Comparison of ENCODE assay signal across 29 mouse cellular contexts in genomic region chr4:106286958-106287743, GRCm38 (mm10). TPM values are rescaled to one million over a fixed set of nuclear protein-coding genes. Genes with fewer than 3 reads are reported as not detected.
DNase-seq lines count a peak whose midpoint lies in the region; ATAC-seq and TF ChIP-seq lines count a peak whose summit lies in the region.
"Had no signal": no experiment of that assay in that cellular context is flagged by ENCODE, and none has a peak within 500 bp of the region (broad histone marks: within the 10 kb centered on the region; RNA-seq: fewer than 3 reads in every experiment).

No protein-coding gene starts in this region.

- H3K4me3 ChIP-seq in heart, embryonic 14.5 days (ENCODE audit: control insufficient read depth in 1 of 2, insufficient read depth in 1 of 2, low read depth in 1 of 2, low read length in 2 of 2): no peak overlapping the region
- no peak overlapping the region for H3K4me3 ChIP-seq in heart, embryonic 10.5 days
- no peak overlapping the region for H3K4me3 ChIP-seq in midbrain, embryonic 11.5 days (ENCODE audit: low read depth, low read length)
- no peak overlapping the region for H3K4me3 ChIP-seq in midbrain, embryonic 10.5 days
- H3K4me3 ChIP-seq in stomach, postnatal 0 days (ENCODE audit: low read depth, low read length): no peak overlapping the region
- H3K4me3 ChIP-seq: embryonic facial prominence, embryonic 10.5 days; embryonic facial prominence, embryonic 13.5 days; erythroblast, embryonic 14.5 days; forebrain, embryonic 12.5 days; forebrain, embryonic 15.5 days; heart, embryonic 15.5 days had no signal

- no peak overlapping the region for H3K4me2 ChIP-seq in heart, embryonic 14.5 days (ENCODE audit: low read length)
- no peak overlapping the region for H3K4me2 ChIP-seq in midbrain, embryonic 11.5 days
- no peak overlapping the region for H3K4me2 ChIP-seq in stomach, postnatal 0 days (replicated peaks; ENCODE audit: low read depth)
- H3K4me2 ChIP-seq: embryonic facial prominence, embryonic 13.5 days; forebrain, embryonic 12.5 days; forebrain, embryonic 15.5 days; heart, embryonic 15.5 days; hindbrain, embryonic 14.5 days had no signal

- peaks cover 8 to 9% of the 10 kb centered on the region in 2 experiments; a peak in 3 of 4 replicates for H3K4me1 ChIP-seq in heart, embryonic 14.5 days (ENCODE audit: control insufficient read depth in 2 of 2, insufficient read depth in 2 of 2, low read length in 2 of 2)
- H3K4me1 ChIP-seq in heart, embryonic 10.5 days: peaks cover 10% of the 10 kb centered on the region
- no peaks in the 10 kb centered on the region for H3K4me1 ChIP-seq in midbrain, embryonic 11.5 days (ENCODE audit: control insufficient read depth, insufficient read depth, low read length)
- H3K4me1 ChIP-seq in midbrain, embryonic 10.5 days: no peaks in the 10 kb centered on the region
- H3K4me1 ChIP-seq in stomach, postnatal 0 days (replicated peaks; ENCODE audit: control insufficient read depth, insufficient read depth): no peaks in the 10 kb centered on the region
- H3K4me1 ChIP-seq: forebrain, embryonic 12.5 days; forebrain, embryonic 15.5 days had no signal

- 0 out of 2 replicates have a peak, but pooled peaks cover 2% of the 10 kb centered on the region for H3K9me3 ChIP-seq in heart, embryonic 14.5 days (ENCODE audit: control insufficient read depth, low read length)
- no peaks in the 10 kb centered on the region for H3K9me3 ChIP-seq in heart, embryonic 10.5 days
- no peaks in the 10 kb centered on the region for H3K9me3 ChIP-seq in midbrain, embryonic 11.5 days (ENCODE audit: control insufficient read depth, low read length)
- H3K9me3 ChIP-seq in midbrain, embryonic 10.5 days (replicated peaks): no peaks in the 10 kb centered on the region; the same call in 1 of the 2 replicates
- no peaks in the 10 kb centered on the region for H3K9me3 ChIP-seq in stomach, postnatal 0 days (ENCODE audit: control insufficient read depth, low read length)
- H3K9me3 ChIP-seq: embryonic facial prominence, embryonic 10.5 days; embryonic facial prominence, embryonic 13.5 days; forebrain, embryonic 15.5 days; heart, embryonic 15.5 days had no signal

- H3K9ac ChIP-seq in heart, embryonic 14.5 days (ENCODE audit: low read length): no peak overlapping the region
- no peak overlapping the region for H3K9ac ChIP-seq in midbrain, embryonic 11.5 days (ENCODE audit: low read length)
- no peak overlapping the region for H3K9ac ChIP-seq in stomach, postnatal 0 days (ENCODE audit: low read length)
- H3K9ac ChIP-seq: embryonic facial prominence, embryonic 13.5 days; forebrain, embryonic 12.5 days; forebrain, embryonic 15.5 days; heart, embryonic 15.5 days; hindbrain, embryonic 14.5 days had no signal

- DNase-seq in heart, adult 11 months: peak; percentile 89
- DNase-seq in heart, postnatal 4 days: no peak
- no peak for DNase-seq in heart, embryonic 10.5 days (ENCODE audit: low spot score)
- DNase-seq in midbrain, embryonic 11.5 days (ENCODE audit: low spot score, missing footprints): peak; percentile 51
- no peak for DNase-seq in midbrain, embryonic 10.5 days (ENCODE audit: low spot score)
- peak; percentile 38 for DNase-seq in stomach, postnatal 0 days (ENCODE audit: low spot score)
- DNase-seq in adrenal gland, postnatal 25 days: no peak
- DNase-seq: adrenal gland, adult 2 months; adrenal gland, postnatal 14 days; cerebellum, adult 11-12 months; cerebellum, adult 8-10 months; cerebellum, postnatal 10 days; cerebellum, postnatal 36 days; embryo, embryonic 11 days; gastrocnemius, postnatal 25 days; heart, postnatal 36 days; kidney, adult 18-20 months had no signal

- no peaks in the 10 kb centered on the region for H3K36me3 ChIP-seq in heart, embryonic 14.5 days (ENCODE audit: control insufficient read depth, insufficient read depth, low read length)
- no peaks in the 10 kb centered on the region for H3K36me3 ChIP-seq in heart, embryonic 10.5 days
- no peaks in the 10 kb centered on the region for H3K36me3 ChIP-seq in midbrain, embryonic 11.5 days (ENCODE audit: control insufficient read depth, insufficient read depth, low read length)
- H3K36me3 ChIP-seq in midbrain, embryonic 10.5 days: no peaks in the 10 kb centered on the region
- no peaks in the 10 kb centered on the region for H3K36me3 ChIP-seq in stomach, postnatal 0 days (ENCODE audit: control insufficient read depth, insufficient read depth, low read length)
- H3K36me3 ChIP-seq: embryonic facial prominence, embryonic 10.5 days; embryonic facial prominence, embryonic 13.5 days; forebrain, embryonic 12.5 days; forebrain, embryonic 15.5 days; heart, embryonic 15.5 days had no signal

- TF ChIP-seq CTCF in stomach, postnatal 0 days (IDR thresholded peaks at IDR 0.05; ENCODE audit: low read depth): no peak

- 30% methylated on average over 4 of the region's 4 CpGs for WGBS in heart, embryonic 14.5 days
- 56% methylated on average over 4 of the region's 4 CpGs for WGBS in heart, embryonic 10.5 days
- 84% methylated on average over 4 of the region's 4 CpGs for WGBS in midbrain, embryonic 11.5 days
- WGBS in midbrain, embryonic 10.5 days: 85% methylated on average over 4 of the region's 4 CpGs
- WGBS in stomach, postnatal 0 days: 73% methylated on average over 4 of the region's 4 CpGs

- 0 out of 4 replicates have a peak overlapping the region, but pooled peaks of 1 of the 2 experiments have one; percentile 2 for H3K27ac ChIP-seq in heart, embryonic 14.5 days (replicated peaks in 1 of 2; ENCODE audit: control insufficient read depth in 1 of 2, insufficient read depth in 1 of 2, low read depth in 2 of 2, low read length in 2 of 2)
- H3K27ac ChIP-seq in heart, embryonic 10.5 days: no peak overlapping the region
- H3K27ac ChIP-seq in midbrain, embryonic 11.5 days (ENCODE audit: low read depth, low read length): no peak overlapping the region
- no peak overlapping the region for H3K27ac ChIP-seq in midbrain, embryonic 10.5 days (replicated peaks)
- no peak overlapping the region for H3K27ac ChIP-seq in stomach, postnatal 0 days (replicated peaks)
- H3K27ac ChIP-seq: embryonic facial prominence, embryonic 10.5 days; embryonic facial prominence, embryonic 13.5 days; forebrain, embryonic 12.5 days; forebrain, embryonic 15.5 days; heart, embryonic 15.5 days; hindbrain, embryonic 14.5 days; hindbrain, postnatal 0 days had no signal

- no peaks in the 10 kb centered on the region for H3K27me3 ChIP-seq in heart, embryonic 14.5 days (ENCODE audit: control insufficient read depth, insufficient read depth, low read length)
- no peaks in the 10 kb centered on the region for H3K27me3 ChIP-seq in heart, embryonic 10.5 days (ENCODE audit: insufficient read depth, poor library complexity, severe bottlenecking)
- no peaks in the 10 kb centered on the region for H3K27me3 ChIP-seq in midbrain, embryonic 11.5 days (ENCODE audit: control insufficient read depth, insufficient read depth, low read length)
- no peaks in the 10 kb centered on the region for H3K27me3 ChIP-seq in midbrain, embryonic 10.5 days (ENCODE audit: low read depth, poor library complexity, severe bottlenecking)
- H3K27me3 ChIP-seq in stomach, postnatal 0 days (ENCODE audit: control insufficient read depth, insufficient read depth, low read length): no peaks in the 10 kb centered on the region
- H3K27me3 ChIP-seq: embryonic facial prominence, embryonic 13.5 days; forebrain, embryonic 12.5 days; forebrain, embryonic 15.5 days; heart, embryonic 15.5 days had no signal

- ATAC-seq in heart, embryonic 14.5 days (ENCODE audit: insufficient number of reproducible peaks, insufficient read depth, low FRiP score, low read depth): peak; percentile 64; the same call in 1 of the 2 replicates
- ATAC-seq in midbrain, embryonic 11.5 days (ENCODE audit: low FRiP score): no peak
- peak; percentile 54; the same call in 1 of the 2 replicates for ATAC-seq in stomach, postnatal 0 days (ENCODE audit: low FRiP score, low TSS enrichment)
- ATAC-seq: CD4-positive, CD25-positive, alpha-beta regulatory T cell, adult 4 months; forebrain, embryonic 15.5 days; hindbrain, postnatal 0 days; inflammation-experienced regulatory T-cells, adult 6 months; intestine, embryonic 16.5 days had no signal

- no peak for TF ChIP-seq EP300 in stomach, postnatal 0 days (optimal IDR thresholded peaks at IDR 0.05)

RNA-seq across cellular contexts. Expression of gene Usp24, which starts 28.9 kb away (rescaled TPM):
- 10 to 100 TPM; 39.2 to 40.3 TPM for total RNA-seq in heart, postnatal 4 days (2021)
- 11.9 and 12.9 TPM in 2 replicates for polyA plus RNA-seq in heart, embryonic 14.5 days (2014; fragmentation: Nextera tagmentation; extraction: Ambion mirVana)
- 6.7 and 8.7 TPM in 2 replicates for polyA plus RNA-seq in heart, embryonic 10.5 days (2016; fragmentation: Nextera tagmentation; extraction: Ambion mirVana)
- 9.9 and 10.0 TPM in 2 replicates for polyA plus RNA-seq in midbrain, embryonic 11.5 days (2014; fragmentation: Nextera tagmentation; extraction: Ambion mirVana)
- polyA plus RNA-seq in midbrain, embryonic 10.5 days (2016; fragmentation: Nextera tagmentation; extraction: Ambion mirVana): 6.4 and 7.0 TPM in 2 replicates
- 6.7 and 6.8 TPM in 2 replicates for polyA plus RNA-seq in stomach, postnatal 0 days (2015; fragmentation: Nextera tagmentation; extraction: Ambion mirVana)
- total RNA-seq in adrenal gland, postnatal 25 days (2021): 41.1 and 46.0 TPM in 2 replicates

Comparison
In these comparisons a context has a peak if more than half of its experiments do, and no peak if none do; other contexts are left out.
1. DNase-seq: peak in heart, adult 11 months (single experiment), midbrain, embryonic 11.5 days (single experiment) and stomach, postnatal 0 days (single experiment); none in heart, postnatal 4 days (single experiment), heart, embryonic 10.5 days (single experiment), midbrain, embryonic 10.5 days (single experiment) and adrenal gland, postnatal 25 days (single experiment).